Mouse (Mus musculus) heart, postnatal 4 days (tissue): Measurements from ENCODE around the gene Gm16181. TPM values are rescaled to one million over a fixed set of nuclear protein-coding genes. Genes with fewer than 3 reads are reported as not detected.
"Not testable (repeated sequence)": the region's sequence is repeated elsewhere in the genome, so short reads cannot be mapped to it uniquely, and the experiment has no call there.

Experiments used
- DNase-seq: peaks from one replicate; pipeline ENCODE4 v3.0.0; 2021
- total RNA-seq, 2 experiments: library from RNA; stranded (reverse); gene quantifications; 2 replicates each; pipeline ENCODE4 v1.2.3; 2021

Gm16181 gene
- total RNA-seq, 2 experiments from 2014 or later: 0.52 TPM; not detected in 1

DNA sequence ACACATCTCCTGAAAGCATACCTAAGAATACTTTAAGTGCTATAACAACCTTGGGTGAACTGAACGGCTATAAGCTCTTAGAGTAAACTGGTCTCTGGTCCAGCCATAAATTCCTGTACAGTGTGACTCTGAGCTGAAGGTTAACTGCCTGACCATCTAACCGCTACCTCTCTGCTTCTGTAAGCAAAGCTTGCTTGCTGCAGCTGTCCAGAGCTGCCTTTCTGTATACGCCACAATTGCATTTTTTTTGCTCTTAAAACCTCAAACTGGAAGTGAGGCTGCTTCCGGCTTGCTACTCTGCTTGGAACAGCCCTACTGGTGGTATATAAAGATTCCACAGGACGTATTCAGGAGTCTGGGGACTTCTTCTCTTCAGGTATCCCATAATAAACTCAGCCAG lies 12.0 kb downstream of the Gm16181 start:
- DNase-seq: no peak

DNA sequence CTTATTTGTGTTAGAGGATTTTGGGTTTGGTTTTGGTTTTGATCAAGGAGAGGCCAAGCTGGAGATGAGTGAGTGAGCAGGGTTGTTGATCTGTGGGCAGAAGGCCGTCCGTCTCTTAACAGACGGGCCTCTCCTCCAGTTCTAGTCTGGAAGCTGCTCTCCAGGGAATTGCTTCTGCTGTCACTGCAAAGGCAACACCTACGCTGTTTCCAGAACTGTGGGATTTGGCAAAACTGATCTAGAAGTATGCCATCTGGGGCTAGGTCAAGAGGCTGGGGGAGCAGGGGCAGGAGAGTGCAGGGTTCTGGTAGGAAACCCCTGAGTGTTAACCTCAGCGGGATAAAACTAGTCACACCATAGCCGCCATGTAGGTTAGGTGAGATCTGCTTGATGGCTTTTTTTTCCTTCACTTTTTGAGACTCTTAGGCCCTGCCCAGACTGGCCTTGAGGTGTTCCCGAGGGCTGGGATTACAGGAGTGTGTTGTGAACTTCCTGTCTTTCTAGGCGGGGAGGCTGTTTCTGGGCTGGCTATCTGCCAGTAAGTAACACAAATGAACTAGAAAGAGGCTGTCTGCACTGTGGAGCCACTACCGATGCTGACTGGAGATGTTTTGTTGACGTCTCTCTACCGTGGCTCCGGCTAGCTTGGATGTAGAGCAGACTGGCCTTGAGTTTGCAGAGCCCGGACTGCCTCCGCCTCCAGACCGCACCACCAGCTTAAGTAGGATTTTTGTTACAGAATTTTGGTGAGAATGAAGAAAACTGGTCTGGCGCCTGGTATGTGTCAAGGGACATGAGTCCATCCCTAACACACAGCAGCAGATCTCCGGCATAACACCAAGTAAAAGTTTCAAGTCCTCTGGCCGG lies 12.7 kb downstream of the Gm16181 start, which contains the start of gene Atp6v1g2:
Gene Atp6v1g2, plus strand, starts transcription at position 547 of the 867 bp plus-strand sequence.
- DNase-seq: no peak

DNA sequence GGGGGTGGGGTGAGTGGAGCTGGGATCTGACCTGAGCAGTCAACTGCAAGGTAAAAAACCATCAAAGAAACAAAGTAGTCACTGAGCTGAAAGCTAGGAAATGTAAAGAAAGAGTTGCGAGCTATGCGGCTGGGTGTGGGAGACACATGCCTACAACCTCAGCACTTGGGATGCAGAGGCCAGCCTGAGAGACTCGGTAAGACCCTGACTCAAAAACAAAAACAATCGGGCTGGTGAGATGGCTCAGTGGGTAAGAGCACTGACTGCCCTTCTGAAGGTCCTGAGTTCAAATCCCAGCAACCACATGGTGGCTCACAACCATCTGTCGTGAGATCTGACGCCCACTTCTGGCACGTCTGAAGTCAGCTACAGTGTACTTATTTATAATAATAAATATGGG lies 13.5 kb downstream of the Gm16181 start:
- DNase-seq: not testable (repeated sequence)

DNA sequence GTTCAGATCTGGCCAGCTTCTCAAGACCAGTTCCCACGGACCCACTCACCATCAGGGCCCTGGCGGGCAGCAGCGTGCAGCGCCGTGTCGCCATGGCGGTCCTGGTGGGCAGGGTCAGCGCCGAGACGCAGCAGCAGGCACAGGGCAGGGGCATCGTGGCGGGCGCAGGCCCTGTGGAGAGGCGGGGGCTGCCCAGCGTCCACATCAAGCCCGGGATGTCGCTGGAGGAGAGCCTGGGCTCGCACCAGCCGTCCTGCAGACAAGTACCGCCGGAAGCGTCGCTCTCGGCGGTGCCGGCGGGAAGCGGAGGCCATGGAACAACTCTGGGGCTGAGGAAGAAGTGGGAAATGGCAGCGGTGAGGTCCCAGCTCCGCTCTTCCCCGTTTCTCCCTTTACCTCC lies 14.3 kb downstream of the Gm16181 start:
- DNase-seq: peak; percentile 53

DNA sequence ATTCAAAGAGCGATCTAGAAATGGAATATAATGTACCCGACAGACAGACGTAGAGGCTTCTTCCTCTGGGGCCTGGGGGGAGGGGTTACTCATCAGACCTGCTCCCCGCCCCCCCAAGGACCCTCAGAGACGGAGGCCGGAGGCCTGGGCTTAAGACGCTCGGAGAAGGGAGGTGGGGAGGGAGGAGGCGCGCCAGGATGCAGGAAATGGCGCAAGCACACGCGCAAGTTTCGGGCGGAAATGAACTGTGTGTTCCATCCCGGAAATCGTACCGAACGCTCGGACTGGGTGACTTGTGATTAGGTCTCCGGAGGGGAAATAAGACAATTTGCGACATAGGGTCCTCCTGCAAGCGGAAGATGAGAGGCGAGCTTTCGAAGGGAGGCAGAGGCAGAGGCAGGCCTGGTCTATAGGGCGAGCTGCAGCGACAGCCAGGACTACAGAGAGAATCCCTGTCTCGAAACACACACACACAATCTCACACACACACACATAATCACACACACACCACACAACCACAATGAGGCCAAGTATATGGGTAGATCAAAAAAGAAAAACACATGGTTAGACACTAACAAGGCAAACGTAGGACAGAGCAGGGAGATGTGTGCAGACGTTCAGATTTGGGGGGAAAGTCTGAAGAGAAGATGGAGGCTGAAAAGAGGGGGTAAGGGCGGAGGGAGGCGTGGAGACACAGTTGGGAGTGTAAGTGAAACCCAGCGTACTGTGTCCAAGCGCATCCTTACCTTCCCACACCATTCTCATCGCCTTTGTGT lies 15.2 kb downstream of the Gm16181 start, which contains the start of gene Nfkbil1:
Gene Nfkbil1, minus strand, starts transcription at position 179 of the 776 bp plus-strand sequence.
- DNase-seq: peak; percentile 90

DNA sequence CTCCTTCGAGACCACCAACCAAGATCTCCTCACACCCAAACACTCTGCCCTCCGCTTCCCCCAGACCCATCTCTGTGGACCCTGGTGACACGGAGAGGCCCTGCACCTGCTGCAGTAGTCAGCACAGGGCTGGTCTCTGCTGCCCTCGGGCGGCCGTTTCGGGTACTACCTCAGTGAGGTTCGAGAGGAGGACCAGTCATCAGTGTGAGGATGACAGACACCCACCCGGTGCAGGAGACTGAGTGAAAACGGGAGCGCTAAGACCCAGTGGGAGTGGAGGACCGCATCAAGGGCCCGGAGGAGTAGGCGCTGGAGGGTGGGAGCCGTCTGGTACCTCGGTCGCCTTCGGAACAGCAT lies 15.7 kb downstream of the Gm16181 start:
- peak; percentile 99 for DNase-seq

DNA sequence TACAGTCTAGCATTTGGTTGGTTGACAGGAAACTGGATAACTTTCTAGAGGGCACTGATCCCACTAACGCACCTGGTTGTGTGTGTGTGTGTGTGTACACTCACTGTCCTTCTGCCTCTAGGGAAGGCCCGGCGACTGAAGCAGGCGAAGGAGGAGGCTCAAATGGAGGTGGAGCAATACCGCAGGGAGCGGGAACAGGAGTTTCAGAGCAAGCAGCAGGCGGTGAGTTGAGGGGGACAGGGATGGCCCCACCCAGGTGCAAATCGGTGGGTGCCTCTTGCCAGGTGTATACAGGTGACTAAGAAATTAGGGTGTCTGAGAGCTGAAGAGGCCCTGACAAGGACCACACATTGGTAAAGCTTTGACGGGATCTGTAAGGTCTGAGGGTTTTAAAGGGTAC lies 16.4 kb downstream of the Gm16181 start:
- no peak for DNase-seq

DNA sequence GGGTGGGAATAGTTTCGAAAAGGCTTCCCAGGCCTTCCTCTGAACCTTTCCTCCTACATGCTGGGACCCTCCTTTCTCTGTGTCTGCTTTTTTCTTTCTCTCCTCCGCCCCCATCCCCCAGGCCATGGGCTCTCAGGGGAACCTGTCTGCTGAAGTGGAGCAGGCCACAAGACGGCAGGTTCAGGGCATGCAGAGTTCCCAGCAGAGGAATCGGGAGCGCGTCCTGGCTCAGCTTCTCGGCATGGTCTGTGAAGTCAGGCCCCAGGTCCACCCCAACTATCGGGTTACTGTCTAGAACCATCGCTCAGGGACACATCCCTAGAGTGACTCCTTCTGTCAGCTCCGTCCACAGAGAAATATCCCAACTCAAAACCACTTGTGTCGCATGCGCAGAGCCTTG lies 16.9 kb downstream of the Gm16181 start:
- no peak for DNase-seq

DNA sequence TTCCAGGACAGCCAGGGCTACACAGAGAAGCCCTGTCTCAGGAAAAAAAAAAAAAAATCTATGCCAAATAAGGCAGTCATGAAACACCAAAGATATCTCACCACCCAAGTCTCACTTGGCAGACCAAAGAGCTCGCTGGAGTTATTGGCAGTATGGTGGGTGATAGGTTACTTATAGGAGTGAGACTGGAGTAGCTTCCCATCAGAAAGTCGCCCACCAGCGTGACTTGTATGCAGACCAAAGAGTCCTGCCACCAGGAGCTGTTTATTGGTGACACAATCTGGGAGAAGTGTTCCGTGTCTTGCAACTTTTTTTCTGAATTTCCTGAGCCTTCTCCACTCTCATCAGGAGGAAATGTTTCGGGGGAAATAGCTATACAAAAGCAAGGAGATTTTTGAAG lies 19.1 kb downstream of the Gm16181 start:
- no peak for DNase-seq

DNA sequence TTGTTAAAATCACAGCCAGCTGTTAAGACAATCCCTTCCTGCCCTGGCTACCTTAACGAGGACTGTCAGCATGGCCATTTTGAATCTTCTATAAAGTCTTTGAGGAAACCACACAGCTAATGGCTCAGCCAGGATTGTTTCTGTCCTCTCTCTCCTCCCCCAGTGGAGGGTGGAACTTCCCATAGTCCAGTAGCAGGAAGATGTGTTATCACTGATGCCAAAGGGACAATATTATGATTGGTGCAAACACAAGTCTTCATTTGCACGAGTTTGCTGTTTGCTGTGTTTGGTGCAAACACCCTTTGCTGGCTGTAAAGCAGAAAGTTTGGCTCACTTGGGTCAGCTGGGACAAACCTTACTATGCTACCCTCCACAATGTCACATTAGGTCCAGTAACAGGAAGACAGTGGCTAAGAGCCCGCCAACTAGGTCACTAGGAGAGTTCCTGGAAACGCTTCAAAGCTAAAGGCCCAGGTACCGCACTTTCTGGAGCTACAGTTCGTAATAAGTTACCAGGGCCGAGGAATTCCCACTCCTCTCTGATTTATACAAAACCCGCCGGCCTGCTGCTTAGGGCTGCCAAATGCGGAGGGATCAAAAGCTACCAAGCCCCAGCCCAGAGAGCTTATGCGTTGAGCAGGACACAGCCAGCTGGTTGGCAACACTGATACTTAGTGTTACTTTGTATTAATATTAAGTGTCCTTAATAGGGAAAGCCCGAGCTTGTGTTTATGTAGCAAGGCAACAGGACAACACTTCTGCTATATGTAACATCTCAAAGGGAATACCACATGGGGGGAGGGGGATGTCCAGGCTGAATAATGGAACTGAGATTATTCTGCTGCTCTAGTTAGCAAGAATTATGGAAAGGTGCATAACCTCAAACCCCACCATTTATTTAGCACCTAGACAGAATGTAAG lies 20.0 kb downstream of the Gm16181 start:
- DNase-seq: no peak

DNA sequence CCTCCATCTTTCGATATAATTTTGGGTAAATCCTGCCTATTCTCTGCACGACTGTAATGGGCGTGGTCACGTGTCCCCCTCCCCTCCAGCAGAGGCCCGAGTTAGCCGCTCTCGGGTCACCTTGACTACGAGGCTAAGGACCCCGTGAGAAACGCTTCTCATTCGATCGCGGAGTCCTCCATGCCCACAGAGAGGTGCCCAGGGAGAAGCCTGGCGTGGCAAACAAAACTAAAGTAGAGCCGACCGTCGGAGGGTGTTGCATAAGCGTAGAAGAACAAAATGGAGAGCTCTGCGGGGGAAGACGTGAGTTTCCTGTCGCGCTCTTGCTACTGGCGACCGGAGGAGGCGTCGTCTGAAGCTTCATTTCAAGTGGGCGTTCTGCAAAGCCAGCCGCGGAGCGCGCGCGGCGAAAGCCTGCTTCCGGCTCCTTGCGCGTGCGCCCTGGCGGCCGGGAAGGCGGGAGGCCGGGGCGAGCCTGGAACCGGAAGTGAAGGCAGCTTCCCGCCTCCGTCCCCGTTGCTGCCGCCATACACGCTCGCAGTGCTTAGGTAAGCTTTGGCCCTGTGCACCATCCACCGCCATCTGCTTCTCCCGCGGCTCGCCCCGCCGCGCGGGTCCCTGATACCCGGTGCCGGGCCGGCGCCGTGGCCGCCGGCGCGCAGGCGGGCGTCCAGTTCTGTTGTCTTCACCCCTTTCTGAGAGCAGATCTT lies 20.8 kb downstream of the Gm16181 start, which contains the start of gene Ddx39b:
Gene Ddx39b, plus strand, starts transcription at position 442 of the 710 bp plus-strand sequence.
- DNase-seq: peak; percentile 97

DNA sequence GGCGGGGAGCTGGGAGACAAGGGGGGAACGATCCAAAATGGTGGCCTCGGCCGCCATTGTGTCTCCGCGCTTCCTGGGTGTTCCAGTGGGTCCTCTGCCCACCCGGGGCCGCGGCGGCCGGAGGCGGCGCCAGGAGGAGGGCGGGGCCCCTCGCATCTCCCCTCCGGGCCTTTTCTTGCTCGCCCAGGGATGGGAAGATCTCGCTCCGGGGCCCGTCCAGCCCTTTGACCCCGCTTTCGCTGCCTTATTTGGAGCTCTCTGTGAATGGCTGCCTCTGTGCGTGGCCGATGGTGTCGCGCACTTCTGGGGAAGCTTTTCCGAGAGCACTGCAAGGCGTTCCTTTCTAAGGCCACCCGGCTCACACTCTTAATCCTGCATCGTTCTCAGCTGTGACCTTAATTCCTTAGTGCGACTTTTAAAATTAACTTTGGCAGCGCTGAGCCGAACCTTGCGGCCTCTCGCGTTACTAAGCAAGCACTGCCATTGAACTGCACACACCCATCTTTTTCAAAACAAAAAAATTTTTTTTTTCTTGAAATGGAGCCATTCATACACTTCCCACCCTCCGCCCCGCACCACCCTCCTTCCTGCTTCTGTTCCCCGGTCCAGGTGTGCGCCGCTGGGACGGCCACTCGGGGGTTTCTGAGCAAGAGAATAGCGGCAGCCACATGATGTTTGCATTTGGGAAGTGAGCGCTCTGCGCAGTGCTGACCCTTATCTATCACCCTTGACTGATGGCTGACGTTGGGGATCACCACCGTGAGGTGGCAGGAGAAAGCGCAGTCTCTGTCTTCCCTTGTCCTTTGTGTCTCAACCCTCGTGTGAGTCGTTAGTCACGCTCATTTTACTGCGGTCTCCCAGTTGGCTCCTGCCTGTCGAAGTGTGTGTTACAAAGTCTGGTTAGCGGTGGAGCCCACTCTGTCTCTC lies 21.6 kb downstream of the Gm16181 start:
- DNase-seq: peak; percentile 76

DNA sequence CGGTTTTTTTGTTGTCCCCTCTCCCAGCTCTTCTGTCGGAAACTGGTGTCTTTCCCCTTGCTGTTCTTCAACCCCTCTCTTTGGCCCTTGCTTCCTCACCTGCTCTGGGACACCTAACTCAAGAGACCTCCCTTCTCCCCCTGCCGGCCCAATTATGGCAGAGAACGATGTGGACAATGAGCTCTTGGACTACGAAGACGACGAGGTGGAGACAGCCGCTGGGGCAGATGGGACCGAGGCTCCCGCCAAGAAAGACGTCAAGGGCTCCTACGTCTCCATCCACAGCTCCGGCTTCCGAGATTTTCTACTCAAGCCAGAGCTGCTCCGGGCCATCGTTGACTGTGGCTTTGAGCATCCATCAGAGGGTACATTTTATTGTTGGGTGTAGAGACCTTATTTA lies 22.5 kb downstream of the Gm16181 start:
- peak; percentile 72 for DNase-seq

DNA sequence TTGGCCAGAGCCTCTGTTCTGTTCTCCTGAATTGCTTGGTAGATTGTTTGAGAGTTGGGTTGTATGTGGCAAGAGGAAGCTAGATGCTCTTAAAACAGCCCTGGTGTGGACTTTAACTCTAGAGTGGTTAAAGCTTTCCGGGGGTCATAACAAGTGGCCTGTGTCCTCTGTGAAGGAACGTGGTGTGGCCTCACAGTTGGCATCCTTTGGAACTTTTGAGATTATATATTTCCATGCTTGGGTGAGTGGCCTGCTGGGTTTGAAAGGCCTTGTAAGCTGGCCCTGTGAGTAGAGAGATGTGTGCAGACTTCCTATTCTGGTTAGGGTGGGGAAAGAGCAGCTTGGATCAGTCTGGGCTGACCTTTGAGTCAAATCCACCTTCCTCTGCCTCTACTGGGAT lies 24.4 kb downstream of the Gm16181 start:
- no peak for DNase-seq

DNA sequence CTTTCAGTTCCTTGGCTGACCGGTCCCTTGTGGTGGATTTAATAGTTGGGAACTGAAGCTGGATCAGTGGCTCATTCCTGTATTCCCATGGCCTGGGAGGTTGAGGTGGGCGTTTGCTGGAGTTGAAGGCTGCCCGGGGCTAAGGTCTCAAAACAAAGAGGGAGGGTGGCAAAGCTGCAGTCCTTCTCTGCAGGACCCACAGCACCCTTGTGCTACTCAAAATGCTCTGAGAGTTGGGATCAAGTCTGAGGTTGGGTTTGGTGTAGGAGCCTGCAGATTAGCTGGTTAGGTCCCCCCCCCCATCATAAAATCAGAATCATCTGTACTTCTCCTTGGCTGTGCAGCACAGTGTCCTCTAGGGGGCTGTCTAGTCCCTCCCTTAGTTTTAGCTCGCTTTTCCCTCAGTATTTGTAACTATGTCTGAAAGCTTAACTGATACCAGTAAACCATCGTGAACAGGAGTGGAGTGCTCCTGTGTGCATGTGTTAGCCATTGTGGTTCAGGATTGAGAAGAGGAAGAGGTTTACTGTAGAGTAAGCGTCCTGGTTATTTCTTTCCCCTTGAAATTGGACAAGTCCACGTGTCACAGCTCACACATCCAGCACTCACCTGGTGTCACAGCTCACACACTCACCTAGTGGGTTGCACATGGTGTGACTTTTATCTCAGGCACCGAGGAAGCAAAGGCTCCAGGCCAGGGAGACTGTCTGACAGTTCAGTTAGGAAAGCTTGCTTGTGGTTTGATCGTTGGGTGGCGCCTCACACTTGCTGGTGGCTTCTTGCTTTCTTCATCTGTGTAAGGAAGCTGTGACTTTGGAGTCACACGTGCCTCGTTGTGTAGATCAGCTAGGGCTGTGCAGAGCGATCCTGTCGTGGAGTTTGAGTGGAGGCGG lies 25.3 kb downstream of the Gm16181 start:
- DNase-seq: no peak

DNA sequence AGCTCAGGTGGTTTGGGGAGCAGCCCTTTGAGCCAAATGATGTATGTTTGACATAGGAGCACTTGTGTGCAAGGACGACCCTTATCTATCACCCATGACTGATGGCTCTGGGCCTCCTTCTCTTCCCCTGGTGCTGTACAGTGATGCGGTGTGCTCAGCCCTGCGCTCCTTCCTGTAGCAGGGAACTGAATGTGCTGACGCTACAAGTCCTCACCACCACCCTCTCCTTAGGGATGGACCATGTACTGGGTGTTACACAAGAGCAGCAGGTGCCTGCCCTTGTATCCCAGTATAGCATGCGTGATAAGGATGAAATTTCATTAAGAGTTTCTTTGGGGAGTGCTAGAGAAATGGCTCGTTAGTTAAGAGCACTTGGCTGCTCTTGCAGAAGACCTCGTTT lies 26.5 kb downstream of the Gm16181 start:
- no peak for DNase-seq

DNA sequence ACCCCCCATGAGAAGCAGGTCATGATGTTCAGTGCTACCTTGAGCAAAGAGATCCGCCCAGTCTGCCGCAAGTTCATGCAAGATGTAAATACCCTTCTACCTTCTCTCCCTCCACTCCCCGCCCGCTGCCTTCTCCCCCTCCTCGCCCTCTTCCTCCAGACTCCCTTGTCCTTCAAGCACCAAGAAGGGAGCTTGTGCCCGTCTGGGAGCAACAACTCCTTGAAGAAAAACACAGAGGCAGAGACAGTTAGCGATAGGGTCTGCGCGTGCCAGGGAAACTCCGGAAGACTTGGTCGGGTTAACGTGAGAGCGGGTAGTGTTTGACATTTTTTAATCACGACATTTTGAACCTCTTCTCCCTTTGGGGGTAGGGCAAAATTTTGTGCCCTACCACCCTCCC lies 28.4 kb downstream of the Gm16181 start:
- no peak for DNase-seq

DNA sequence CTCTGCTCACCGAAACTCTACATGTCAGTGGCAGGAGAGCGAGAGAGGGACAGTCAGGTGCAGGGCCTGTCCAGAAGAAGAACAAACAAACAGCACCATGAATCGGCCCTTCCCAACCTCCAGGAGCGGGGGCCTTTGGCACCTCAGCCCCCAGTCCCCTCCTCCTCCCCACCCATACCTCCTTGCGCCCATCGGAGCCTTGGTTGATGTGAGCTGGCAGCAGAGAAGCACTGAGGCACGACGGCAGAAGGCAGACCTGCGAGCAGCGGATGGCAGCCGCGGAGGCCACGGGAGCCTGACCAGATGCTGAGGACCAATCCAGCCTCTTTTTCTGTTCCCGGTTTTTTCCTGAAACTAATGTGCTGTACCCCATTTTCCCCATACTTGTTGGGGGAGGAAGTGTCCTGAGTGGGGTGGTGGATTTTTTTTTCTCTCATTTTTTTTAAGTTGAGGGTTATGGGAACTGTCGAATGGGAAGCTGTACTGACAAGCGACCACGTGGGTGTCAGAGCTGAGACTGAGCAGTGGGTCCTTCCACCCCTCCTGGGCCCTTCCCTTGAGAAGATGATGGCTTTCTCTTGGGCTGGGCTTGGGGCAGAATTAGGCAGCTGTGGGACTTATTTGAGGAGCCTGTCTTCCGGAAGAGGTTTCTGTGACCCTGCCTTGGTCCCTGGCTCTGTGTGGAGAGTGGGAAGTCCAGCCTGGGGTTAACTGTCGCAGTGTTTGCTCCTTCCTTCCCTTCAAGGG lies 29.0 kb downstream of the Gm16181 start:
- DNase-seq: no peak
